Mouse (Mus musculus) lung, embryonic 14.5 days (tissue): ENCODE results near the gene Nanp. TPM values are rescaled to one million over a fixed set of nuclear protein-coding genes. Genes with fewer than 3 reads are reported as not detected.

Experiments used
- ATAC-seq: fragments of 200-750 bp; cut with Nextera tagmentation; 2 replicates; pipeline ENCODE4 v1.8.0; 2017; ENCODE audit warnings: mild to moderate bottlenecking, moderate TSS enrichment, moderate library complexity; ENCODE audit not compliant: insufficient read depth
- DNase-seq: peaks from one replicate; pipeline ENCODE4 v3.0.0-alpha.2; 2015
- H3K27ac ChIP-seq: fragments of 300-500 bp; sonication (generic); 2 replicates; pipeline ENCODE4 v1.5.1; 2014; ENCODE audit warnings: low read depth, mild to moderate bottlenecking, moderate library complexity
- H3K27me3 ChIP-seq: fragments of 300-500 bp; sonication (generic); 2 replicates; pipeline ENCODE4 v1.6.1; 2014; ENCODE audit warnings: low read length, control low read depth; ENCODE audit not compliant: insufficient read depth
- H3K36me3 ChIP-seq: fragments of 300-500 bp; sonication (generic); 2 replicates; pipeline ENCODE4 v1.6.1; 2014; ENCODE audit warnings: control low read depth; ENCODE audit not compliant: insufficient read depth
- H3K4me1 ChIP-seq: fragments of 300-500 bp; sonication (generic); 2 replicates; pipeline ENCODE4 v1.6.1; 2014; ENCODE audit warnings: antibody characterized with exemption, control low read depth; ENCODE audit not compliant: insufficient read depth
- H3K4me2 ChIP-seq: fragments of 300-500 bp; sonication (generic); 2 replicates; pipeline ENCODE4 v1.6.1; 2014; ENCODE audit warnings: mild to moderate bottlenecking
- H3K4me3 ChIP-seq: fragments of 300-500 bp; sonication (generic); 2 replicates; pipeline ENCODE4 v1.5.1; 2014; ENCODE audit warnings: low read depth, low read length
- H3K9ac ChIP-seq: fragments of 300-500 bp; sonication (generic); 2 replicates; pipeline ENCODE4 v1.6.1; 2014
- H3K9me3 ChIP-seq: fragments of 300-500 bp; sonication (generic); 2 replicates; pipeline ENCODE4 v1.6.1; 2016; ENCODE audit warnings: low read depth, low read length, control low read depth
- CTCF ChIP-seq: IDR thresholded peaks from 2 replicates; pipeline ENCODE4 v1.5.1; 2016; ENCODE audit warnings: antibody characterized with exemption, low read depth
- WGBS: fragments of 180-500 bp; shearing (Covaris S2); extraction: QIAGEN DNeasy Blood & Tissue Kit; methylation state at CpG from one replicate; pipeline ENCODE4 v1.1.7; 2014; 5-methylcytosine and 5-hydroxymethylcytosine counted together
- polyA plus RNA-seq: library from polyadenylated mRNA; unstranded; fragments of >200 nt; fragmentation: Nextera tagmentation; extraction: Ambion mirVana; gene quantifications from 2 replicates; pipeline ENCODE4 v1.2.1, GENCODE M21; 2014

Gene Nanp
- polyA plus RNA-seq, 1 experiment from 2014 or later: 48.5 TPM

DNA sequence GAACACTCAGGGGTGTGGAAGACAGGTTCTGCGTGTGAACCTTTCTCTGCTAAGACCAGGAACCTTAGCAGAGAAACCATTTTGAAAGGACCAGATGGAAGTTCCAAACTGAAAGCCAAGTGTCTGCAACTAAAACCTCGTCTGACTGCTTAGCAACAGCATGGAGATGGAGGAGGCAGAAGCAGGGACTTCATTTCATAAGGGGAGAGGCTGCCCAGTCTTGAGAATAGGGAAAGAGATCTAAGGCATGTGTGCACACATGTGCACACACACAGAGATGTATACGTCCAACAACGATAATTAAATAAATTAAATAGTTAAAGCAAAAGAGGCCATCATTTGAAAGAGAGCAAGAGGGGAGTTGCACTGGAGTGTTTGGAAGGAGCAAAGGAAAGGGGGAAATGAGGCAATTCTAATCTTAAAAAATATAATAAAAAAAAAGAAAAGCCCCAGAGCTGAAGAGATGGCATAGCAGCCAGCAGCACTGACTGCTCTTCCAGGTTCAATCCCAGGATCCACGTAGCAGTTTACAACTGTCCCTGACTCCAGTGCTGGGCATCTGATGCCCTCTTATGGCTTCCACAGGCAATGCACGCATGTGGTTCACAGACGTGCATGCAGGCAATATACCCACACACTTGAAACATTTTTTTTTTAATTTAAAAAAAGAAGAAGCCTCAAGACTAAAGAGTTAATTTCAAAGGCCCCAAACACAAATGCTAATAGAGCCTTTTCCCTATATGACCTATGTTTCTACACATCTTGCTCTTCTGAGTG, 38.6 kb downstream of the Nanp start:
- no peaks in the 10 kb centered on the region; the same call in 1 of the 2 replicates for H3K4me1 ChIP-seq
- no peaks in the 10 kb centered on the region for H3K9me3 ChIP-seq
- no peak overlapping the region for H3K4me2 ChIP-seq
- ATAC-seq (peak; percentile 74), DNase-seq (peak; percentile 76)
- no peaks in the 10 kb centered on the region for H3K27me3 ChIP-seq
- H3K27ac ChIP-seq: no peak overlapping the region
- 0 out of 2 replicates have a peak, but pooled peaks cover 5% of the 10 kb centered on the region for H3K36me3 ChIP-seq
- WGBS: 47% methylated on average over 7 of the region's 7 CpGs
- H3K4me3 ChIP-seq: no peak overlapping the region
- TF ChIP-seq CTCF: peak; percentile 76
- H3K9ac ChIP-seq: no peak overlapping the region

DNA sequence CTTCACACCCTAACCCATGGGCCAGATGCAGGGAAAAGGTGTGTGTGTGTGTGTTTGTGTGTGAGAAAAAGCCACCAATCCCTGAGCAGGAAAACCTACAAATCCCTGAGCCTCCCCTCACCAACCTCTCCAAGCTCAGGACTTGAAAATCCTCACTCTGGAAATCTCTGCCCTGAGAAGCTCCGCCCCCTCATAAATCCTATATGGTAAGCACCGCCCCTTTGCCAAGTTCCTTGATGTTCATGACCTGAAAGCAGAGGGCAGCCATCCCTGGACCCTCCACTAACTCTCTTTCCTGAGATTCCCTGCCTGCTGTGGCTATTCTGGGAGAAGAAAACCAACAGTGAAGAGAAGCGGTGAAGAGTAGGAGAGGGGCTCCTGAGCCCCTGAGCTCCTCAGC, 40.2 kb downstream of the Nanp start:
- no peak overlapping the region for H3K4me3 ChIP-seq
- no peaks in the 10 kb centered on the region; the same call in 1 of the 2 replicates for H3K4me1 ChIP-seq
- no peak overlapping the region for H3K27ac ChIP-seq

DNA sequence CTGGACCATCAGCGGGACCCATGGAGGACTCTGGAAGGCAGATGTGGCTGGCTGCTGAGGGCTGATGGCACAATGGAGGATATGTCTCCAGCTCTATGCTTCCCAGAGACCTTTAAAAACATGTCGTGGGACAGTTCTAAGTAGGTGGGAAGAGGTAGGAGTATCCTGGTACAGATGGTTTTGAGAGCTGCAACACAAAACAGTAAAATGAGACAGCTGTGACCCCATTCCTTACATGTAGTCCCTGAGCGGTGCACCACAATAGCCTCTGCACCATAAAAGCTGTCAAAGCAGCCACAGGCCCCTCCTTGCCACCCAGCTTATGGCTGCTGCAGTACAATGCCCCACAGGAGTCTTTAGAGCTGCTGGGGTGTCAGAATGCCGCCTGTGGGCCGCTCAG, 41.6 kb downstream of the Nanp start:
- Histone ChIP-seq H3K36me3 (0 out of 2 replicates have a peak, but pooled peaks cover 5% of the 10 kb centered on the region), H3K4me1 (no peaks in the 10 kb centered on the region; the same call in 1 of the 2 replicates), H3K27me3 (no peaks in the 10 kb centered on the region), H3K9me3 (no peaks in the 10 kb centered on the region), H3K4me2 (no peak overlapping the region), H3K4me3 (no peak overlapping the region), H3K9ac (no peak overlapping the region), H3K27ac (no peak overlapping the region)
- TF ChIP-seq CTCF: no peak
- WGBS: 79% methylated on average over 5 of the region's 5 CpGs
- no peak for DNase-seq
- ATAC-seq: no peak

More for the DNA sequence above, 40.2 kb downstream of the Nanp start:
- Histone ChIP-seq H3K9ac (no peak overlapping the region), H3K27me3 (no peaks in the 10 kb centered on the region), H3K4me2 (no peak overlapping the region), H3K9me3 (no peaks in the 10 kb centered on the region), H3K36me3 (0 out of 2 replicates have a peak, but pooled peaks cover 5% of the 10 kb centered on the region)
- ATAC-seq (no peak), DNase-seq (peak; percentile 14)
- TF ChIP-seq CTCF: no peak
- WGBS: 44% methylated on average over 3 of the region's 3 CpGs

DNA sequence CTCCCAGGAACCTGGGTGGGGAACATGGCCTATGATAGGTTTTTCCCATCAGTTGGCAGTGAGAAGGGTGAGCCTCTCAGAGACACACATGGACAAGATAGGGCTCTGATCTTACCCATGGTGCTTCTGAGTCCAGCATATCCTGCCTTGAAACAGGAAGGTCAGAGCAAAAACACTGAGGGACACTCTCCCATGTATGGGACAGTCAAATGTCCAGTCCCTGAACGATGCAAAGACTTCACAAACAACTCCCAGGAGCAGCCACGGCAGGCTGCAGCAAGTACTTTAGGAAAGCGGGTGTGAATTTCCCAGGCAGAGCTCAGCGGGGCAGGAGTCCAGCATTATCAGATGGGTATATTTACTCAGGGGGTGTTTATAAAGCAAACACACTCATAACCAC, 43.9 kb downstream of the Nanp start:
- H3K4me3 ChIP-seq: no peak overlapping the region
- no peak overlapping the region for H3K4me2 ChIP-seq
- no peak for ATAC-seq
- 0 out of 2 replicates have a peak, but pooled peaks cover 5% of the 10 kb centered on the region for H3K36me3 ChIP-seq
- WGBS: 62% methylated on average over 4 of the region's 4 CpGs
- no peak overlapping the region for H3K9ac ChIP-seq
- no peaks in the 10 kb centered on the region for H3K27me3 ChIP-seq
- H3K9me3 ChIP-seq: no peaks in the 10 kb centered on the region
- H3K27ac ChIP-seq: no peak overlapping the region
- TF ChIP-seq CTCF: no peak
- no peak for DNase-seq
- H3K4me1 ChIP-seq: no peaks in the 10 kb centered on the region; the same call in 1 of the 2 replicates

DNA sequence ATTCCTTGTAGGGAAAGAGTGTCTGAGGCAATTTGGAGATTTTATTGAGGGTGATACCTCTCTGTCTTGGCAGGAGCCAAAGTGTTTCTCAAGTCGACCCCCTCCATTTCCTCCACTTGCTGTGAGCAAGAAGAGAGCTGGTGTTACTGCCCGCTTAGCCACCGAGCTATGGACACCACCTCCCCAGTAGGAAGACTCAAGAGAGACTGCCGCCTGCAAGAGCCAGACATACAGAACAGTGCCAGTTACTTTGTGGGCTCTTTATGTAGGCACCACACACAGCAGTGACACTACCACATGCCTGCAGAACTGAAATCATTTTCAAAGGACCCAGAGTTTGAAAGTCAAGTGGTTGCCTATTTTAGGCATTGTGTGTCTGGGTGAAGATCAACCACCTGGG, 48.1 kb downstream of the Nanp start:
- no peak overlapping the region for H3K27ac ChIP-seq
- TF ChIP-seq CTCF: no peak
- no peak overlapping the region for H3K9ac ChIP-seq
- no peaks in the 10 kb centered on the region for H3K27me3 ChIP-seq
- no peaks in the 10 kb centered on the region for H3K36me3 ChIP-seq
- no peak overlapping the region for H3K4me2 ChIP-seq
- no peaks in the 10 kb centered on the region for H3K9me3 ChIP-seq
- DNase-seq: no peak
- H3K4me1 ChIP-seq: no peaks in the 10 kb centered on the region
- H3K4me3 ChIP-seq: no peak overlapping the region
- ATAC-seq: no peak
- WGBS: 79% methylated on average over 4 of the region's 4 CpGs

DNA sequence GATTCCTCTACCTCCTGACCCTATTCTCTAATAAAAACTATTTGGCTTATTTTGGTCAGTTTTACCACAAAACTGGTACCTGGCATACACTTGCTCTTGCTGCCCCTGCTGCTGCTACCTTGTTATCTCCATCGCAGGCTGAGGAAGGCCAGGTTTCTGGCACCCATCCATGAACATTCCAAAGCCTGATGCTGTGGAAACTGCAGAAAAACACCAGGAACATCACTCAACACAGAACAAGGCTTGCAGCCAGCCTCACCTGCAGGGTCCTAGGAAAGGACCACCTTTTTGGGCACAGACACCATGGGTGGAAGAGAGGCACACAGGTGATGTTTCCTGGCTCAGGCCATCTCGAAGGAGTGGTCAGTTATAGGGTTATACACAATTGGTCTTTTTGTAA, 48.7 kb downstream of the Nanp start:
- H3K9ac ChIP-seq: no peak overlapping the region
- H3K4me1 ChIP-seq: no peaks in the 10 kb centered on the region
- H3K36me3 ChIP-seq: no peaks in the 10 kb centered on the region
- 69% methylated on average over 2 of the region's 2 CpGs for WGBS
- DNase-seq (no peak), ATAC-seq (no peak)
- TF ChIP-seq CTCF: no peak
- no peak overlapping the region for H3K4me2 ChIP-seq
- H3K9me3 ChIP-seq: no peaks in the 10 kb centered on the region
- H3K27ac ChIP-seq: no peak overlapping the region
- H3K27me3 ChIP-seq: no peaks in the 10 kb centered on the region
- H3K4me3 ChIP-seq: no peak overlapping the region

DNA sequence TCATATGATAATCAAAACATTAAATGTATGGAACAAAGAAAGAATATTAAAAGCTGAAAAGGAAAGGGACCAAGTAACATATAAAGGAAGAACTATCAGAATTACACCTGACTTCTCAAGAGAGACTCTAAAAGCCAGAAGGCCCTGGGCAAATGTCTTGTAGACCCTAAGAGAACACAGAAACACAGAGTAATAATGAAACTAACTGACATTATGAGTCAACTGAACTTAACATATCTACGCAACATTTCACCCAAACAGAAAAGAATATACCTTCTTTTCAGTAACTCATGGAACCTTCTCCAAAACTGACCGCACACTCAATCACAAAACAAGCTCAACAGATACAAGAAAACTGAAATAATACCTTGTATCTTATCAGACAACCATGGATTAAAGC, 53.8 kb downstream of the Nanp start:
- no peak overlapping the region for H3K4me2 ChIP-seq

More for the DNA sequence above, 53.8 kb downstream of the Nanp start:
- ATAC-seq: no peak
- 96% methylated on average over 2 of the region's 2 CpGs for WGBS
- DNase-seq: no peak
- H3K4me3 ChIP-seq: no peak overlapping the region
- H3K36me3 ChIP-seq: no peaks in the 10 kb centered on the region
- no peak overlapping the region for H3K9ac ChIP-seq
- TF ChIP-seq CTCF: no peak
- H3K27ac ChIP-seq: no peak overlapping the region
- no peaks in the 10 kb centered on the region for H3K27me3 ChIP-seq
- H3K4me1 ChIP-seq: no peaks in the 10 kb centered on the region
- H3K9me3 ChIP-seq: no peaks in the 10 kb centered on the region
